Mouse (Mus musculus): Measurements from ENCODE around the gene Galntl6. TPM values are rescaled to one million over a fixed set of nuclear protein-coding genes. Genes with fewer than 3 reads are reported as not detected.

The Galntl6 gene
- polyA plus RNA-seq, 1 experiment from 2014 or later, result 0.20 TPM

DNA sequence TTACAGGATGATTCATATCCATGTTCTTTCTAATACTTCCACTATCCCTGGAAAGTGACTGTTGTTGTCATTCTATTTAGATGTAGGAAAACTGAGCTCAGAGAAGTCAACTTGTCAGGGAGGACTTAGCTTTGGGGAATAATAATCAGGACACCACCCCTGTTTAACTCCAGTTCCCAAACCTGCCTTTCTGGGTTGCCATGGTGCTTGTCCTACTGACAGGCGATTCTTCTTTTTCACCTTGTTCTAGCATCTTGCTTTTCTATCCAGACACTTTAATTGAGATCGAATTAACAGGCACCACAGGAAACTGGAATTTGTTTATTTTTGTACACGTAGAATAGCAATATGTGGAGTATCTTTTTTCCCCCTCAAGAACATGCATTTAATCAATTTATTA is 953.3 kb downstream of the Galntl6 start:
- no peak for TF ChIP-seq CTCF (IDR thresholded peaks at IDR 0.05; ENCODE audit: low read depth)
- Histone ChIP-seq H3K4me1 (replicated peaks; ENCODE audit: control insufficient read depth, insufficient read depth, low read length) (no peaks in the 10 kb centered on the region), H3K4me2 (replicated peaks; ENCODE audit: low read depth) (no peak overlapping the region), H3K27ac (ENCODE audit: low read depth, low read length) (no peak overlapping the region), H3K9ac (ENCODE audit: low read depth, low read length) (no peak overlapping the region), H3K27me3 (replicated peaks; ENCODE audit: control insufficient read depth, insufficient read depth, low read length) (no peaks in the 10 kb centered on the region), H3K9me3 (ENCODE audit: control insufficient read depth) (no peaks in the 10 kb centered on the region), H3K4me3 (ENCODE audit: low read depth, low read length) (no peak overlapping the region), H3K36me3 (ENCODE audit: control insufficient read depth, insufficient read depth) (no peaks in the 10 kb centered on the region)
- no peak for ATAC-seq
- WGBS, result 42% methylated on average over 3 of the region's 3 CpGs

- Histone ChIP-seq H3K27me3 (replicated peaks; ENCODE audit: control insufficient read depth, insufficient read depth, low read length) (no peaks in the 10 kb centered on the region), H3K4me2 (replicated peaks; ENCODE audit: low read depth) (no peak overlapping the region), H3K4me1 (replicated peaks; ENCODE audit: control insufficient read depth, insufficient read depth, low read length) (no peaks in the 10 kb centered on the region), H3K4me3 (ENCODE audit: low read depth, low read length) (no peak overlapping the region), H3K27ac (ENCODE audit: low read depth, low read length) (no peak overlapping the region), H3K36me3 (ENCODE audit: control insufficient read depth, insufficient read depth) (no peaks in the 10 kb centered on the region), H3K9ac (ENCODE audit: low read depth, low read length) (no peak overlapping the region), H3K9me3 (ENCODE audit: control insufficient read depth) (no peaks in the 10 kb centered on the region)
- no peak for TF ChIP-seq CTCF (IDR thresholded peaks at IDR 0.05; ENCODE audit: low read depth)
- 28% methylated on average over 16 of the region's 16 CpGs for WGBS
- no peak for ATAC-seq
These were observed 954.1 kb downstream of the Galntl6 start for GRCm38 (mm10) chr8:57958121-57958901.

DNA sequence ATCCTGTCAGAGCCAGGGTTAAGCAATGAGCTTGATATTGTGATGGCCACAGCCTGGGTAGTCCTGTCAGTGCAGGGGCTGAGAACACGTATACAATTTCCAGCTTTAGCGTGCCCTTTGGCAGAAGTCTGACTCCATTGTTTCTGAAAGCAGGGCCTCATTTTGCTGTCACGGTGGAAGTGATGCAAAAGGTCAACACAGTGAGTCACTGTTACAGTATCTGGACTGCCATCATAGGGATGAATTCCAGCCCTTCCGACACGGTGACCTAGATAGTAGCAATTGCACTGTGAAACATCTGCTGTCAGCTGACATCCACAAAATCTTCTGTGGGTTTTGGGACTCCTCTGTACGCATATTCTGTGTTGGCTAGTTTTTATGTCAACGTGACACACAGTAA is 956.9 kb downstream of the Galntl6 start:
- Histone ChIP-seq H3K4me1 (replicated peaks; ENCODE audit: control insufficient read depth, insufficient read depth, low read length) (no peaks in the 10 kb centered on the region), H3K36me3 (ENCODE audit: control insufficient read depth, insufficient read depth) (no peaks in the 10 kb centered on the region), H3K27ac (ENCODE audit: low read depth, low read length) (no peak overlapping the region), H3K9ac (ENCODE audit: low read depth, low read length) (no peak overlapping the region), H3K4me3 (ENCODE audit: low read depth, low read length) (no peak overlapping the region), H3K27me3 (replicated peaks; ENCODE audit: control insufficient read depth, insufficient read depth, low read length) (no peaks in the 10 kb centered on the region), H3K9me3 (ENCODE audit: control insufficient read depth) (no peaks in the 10 kb centered on the region), H3K4me2 (replicated peaks; ENCODE audit: low read depth) (no peak overlapping the region)
- 78% methylated on average over 7 of the region's 7 CpGs for WGBS
- TF ChIP-seq CTCF (IDR thresholded peaks at IDR 0.05; ENCODE audit: low read depth), result no peak
- no peak for ATAC-seq

DNA sequence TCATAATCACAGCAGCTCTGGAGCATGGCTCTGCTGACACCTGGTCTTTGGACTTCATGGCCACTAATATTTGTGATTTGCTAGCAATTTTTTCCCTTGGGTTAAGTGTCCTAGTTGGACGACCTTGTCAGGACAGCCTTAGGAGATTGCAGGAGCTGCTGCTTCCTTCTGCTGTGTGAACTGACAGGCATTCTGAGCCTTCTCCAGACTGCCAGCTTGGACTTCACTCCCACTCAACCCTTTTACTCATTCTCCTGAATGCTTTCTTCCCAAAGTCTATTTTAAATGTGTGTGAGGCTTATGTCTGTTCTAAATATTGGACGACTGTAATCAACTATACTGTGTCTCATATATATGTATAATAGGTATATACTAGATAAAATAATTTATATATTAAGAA is 971.3 kb downstream of the Galntl6 start:
- TF ChIP-seq CTCF (IDR thresholded peaks at IDR 0.05; ENCODE audit: low read depth), result no peak
- H3K27me3 ChIP-seq (replicated peaks; ENCODE audit: control insufficient read depth, insufficient read depth, low read length), result no peaks in the 10 kb centered on the region
- H3K36me3 ChIP-seq (ENCODE audit: control insufficient read depth, insufficient read depth), result no peaks in the 10 kb centered on the region
- no peaks in the 10 kb centered on the region for H3K4me1 ChIP-seq (replicated peaks; ENCODE audit: control insufficient read depth, insufficient read depth, low read length)
- WGBS, result 63% methylated on average over 2 of the region's 2 CpGs
- no peak overlapping the region for H3K4me3 ChIP-seq (ENCODE audit: low read depth, low read length)
- no peak overlapping the region for H3K9ac ChIP-seq (ENCODE audit: low read depth, low read length)
- no peak overlapping the region for H3K27ac ChIP-seq (ENCODE audit: low read depth, low read length)
- H3K4me2 ChIP-seq (replicated peaks; ENCODE audit: low read depth), result no peak overlapping the region
- no peak for ATAC-seq
- no peaks in the 10 kb centered on the region for H3K9me3 ChIP-seq (ENCODE audit: control insufficient read depth)

GRCm38 (mm10) chr8:57939856-57940420 is 972.5 kb downstream of the Galntl6 start:
- no peak; the same call in 1 of the 2 replicates for ATAC-seq
- Histone ChIP-seq H3K4me1 (replicated peaks; ENCODE audit: control insufficient read depth, insufficient read depth, low read length) (no peaks in the 10 kb centered on the region), H3K4me2 (replicated peaks; ENCODE audit: low read depth) (peak overlapping the region; percentile 41), H3K4me3 (ENCODE audit: low read depth, low read length) (no peak overlapping the region), H3K36me3 (ENCODE audit: control insufficient read depth, insufficient read depth) (no peaks in the 10 kb centered on the region), H3K27ac (ENCODE audit: low read depth, low read length) (no peak overlapping the region), H3K9ac (ENCODE audit: low read depth, low read length) (no peak overlapping the region), H3K9me3 (ENCODE audit: control insufficient read depth) (no peaks in the 10 kb centered on the region), H3K27me3 (replicated peaks; ENCODE audit: control insufficient read depth, insufficient read depth, low read length) (no peaks in the 10 kb centered on the region)
- no peak for TF ChIP-seq CTCF (IDR thresholded peaks at IDR 0.05; ENCODE audit: low read depth)
- WGBS, result 56% methylated on average over 5 of the region's 5 CpGs

- H3K27me3 ChIP-seq (replicated peaks; ENCODE audit: control insufficient read depth, insufficient read depth, low read length), result no peaks in the 10 kb centered on the region
- 0 out of 2 replicates have a peak, but pooled peaks have one; percentile 31 for ATAC-seq
- H3K4me3 ChIP-seq (ENCODE audit: low read depth, low read length), result no peak overlapping the region
- no peaks in the 10 kb centered on the region for H3K4me1 ChIP-seq (replicated peaks; ENCODE audit: control insufficient read depth, insufficient read depth, low read length)
- TF ChIP-seq CTCF (IDR thresholded peaks at IDR 0.05; ENCODE audit: low read depth), result peak; percentile 85
- H3K4me2 ChIP-seq (replicated peaks; ENCODE audit: low read depth), result peak overlapping the region; percentile 41
- no peaks in the 10 kb centered on the region for H3K36me3 ChIP-seq (ENCODE audit: control insufficient read depth, insufficient read depth)
- WGBS, result 15% methylated on average over 8 of the region's 8 CpGs
- H3K9ac ChIP-seq (ENCODE audit: low read depth, low read length), result no peak overlapping the region
- H3K9me3 ChIP-seq (ENCODE audit: control insufficient read depth), result no peaks in the 10 kb centered on the region
- no peak overlapping the region for H3K27ac ChIP-seq (ENCODE audit: low read depth, low read length)
These were observed 973.1 kb downstream of the Galntl6 start for GRCm38 (mm10) chr8:57939177-57939855.
